Mouse (Mus musculus) bone marrow, adult 2 months (tissue): Measurements from ENCODE around the gene Lypd5.

Experiments
- CTCF ChIP-seq: fragments of 200-500 bp; IDR thresholded peaks from 2 replicates; pipeline ENCODE4 v1.5.1; 2011; ENCODE audit warnings: low read length, control low read depth; ENCODE audit not compliant: control insufficient read depth, insufficient read depth
- POLR2A ChIP-seq: fragments of 200-500 bp; IDR thresholded peaks from 2 replicates; pipeline ENCODE4 v1.6.1; 2011; ENCODE audit warnings: low read depth, mild to moderate bottlenecking, control low read depth, low read length, borderline replicate concordance; ENCODE audit not compliant: control insufficient read depth

GRCm38 (mm10) chr7:24326273-24327135 lies 22.5 kb upstream of the Lypd5 start:
- TF ChIP-seq POLR2A (no peak), CTCF (no peak)
